Mouse (Mus musculus) stomach, postnatal 0 days (tissue): Measurements from ENCODE around the gene Adk. TPM values are rescaled to one million over a fixed set of nuclear protein-coding genes. Genes with fewer than 3 reads are reported as not detected.
A peak's percentile ranks its signal among the peaks of the same experiment; 100 is the strongest.

Experiments
- ATAC-seq: fragments of 200-750 bp; cut with Nextera tagmentation; 2 replicates; pipeline ENCODE4 v1.8.0; 2017; ENCODE audit not compliant: low FRiP score, low TSS enrichment
- DNase-seq: peaks from one replicate; pipeline ENCODE4 v3.0.0-alpha.2; 2016; ENCODE audit warnings: low spot score
- H3K27ac ChIP-seq: fragments of 300-500 bp; sonication (generic); replicated peaks from 2 replicates; pipeline ENCODE4 v1.5.1; 2014; ENCODE audit warnings: mild to moderate bottlenecking, control low read depth
- H3K27me3 ChIP-seq: fragments of 300-500 bp; sonication (generic); 2 replicates; pipeline ENCODE4 v1.6.1; 2014; ENCODE audit warnings: low read length; ENCODE audit not compliant: control insufficient read depth, insufficient read depth
- H3K36me3 ChIP-seq: fragments of 300-500 bp; sonication (generic); 2 replicates; pipeline ENCODE4 v1.6.1; 2014; ENCODE audit warnings: low read length, mixed read lengths; ENCODE audit not compliant: control insufficient read depth, insufficient read depth
- H3K4me1 ChIP-seq: fragments of 300-500 bp; sonication (generic); replicated peaks from 2 replicates; pipeline ENCODE4 v1.6.1; 2014; ENCODE audit warnings: antibody characterized with exemption; ENCODE audit not compliant: control insufficient read depth, insufficient read depth
- H3K4me2 ChIP-seq: fragments of 300-500 bp; sonication (generic); replicated peaks from 2 replicates; pipeline ENCODE4 v1.6.1; 2014; ENCODE audit warnings: low read depth, mild to moderate bottlenecking, control low read depth, moderate library complexity
- H3K4me3 ChIP-seq: fragments of 300-500 bp; sonication (generic); 2 replicates; pipeline ENCODE4 v1.5.1; 2014; ENCODE audit warnings: low read depth, low read length, control low read depth
- H3K9ac ChIP-seq: fragments of 300-500 bp; sonication (generic); 2 replicates; pipeline ENCODE4 v1.6.1; 2014; ENCODE audit warnings: mild to moderate bottlenecking, low read length, control low read depth, mixed read lengths
- H3K9me3 ChIP-seq: fragments of 300-500 bp; sonication (generic); 2 replicates; pipeline ENCODE4 v1.6.1; 2016; ENCODE audit warnings: low read length; ENCODE audit not compliant: control insufficient read depth
- CTCF ChIP-seq: IDR thresholded peaks from 2 replicates; pipeline ENCODE4 v1.5.1; 2016; ENCODE audit warnings: antibody characterized with exemption, low read depth, mild to moderate bottlenecking, moderate library complexity
- EP300 ChIP-seq: optimal IDR thresholded peaks from 2 replicates; pipeline ENCODE3; 2016; ENCODE audit warnings: antibody characterized with exemption
- WGBS: fragments of 180-500 bp; shearing (Covaris S2); extraction: QIAGEN DNeasy Blood & Tissue Kit; methylation state at CpG from one replicate; pipeline ENCODE4 v1.1.7; 2014; 5-methylcytosine and 5-hydroxymethylcytosine counted together
- polyA plus RNA-seq: library from polyadenylated mRNA; unstranded; fragments of >200 nt; fragmentation: Nextera tagmentation; extraction: Ambion mirVana; gene quantifications from 2 replicates; pipeline ENCODE4 v1.2.1, GENCODE M21; 2015

Gene Adk
- polyA plus RNA-seq, 1 experiment from 2014 or later: 106 TPM

DNA sequence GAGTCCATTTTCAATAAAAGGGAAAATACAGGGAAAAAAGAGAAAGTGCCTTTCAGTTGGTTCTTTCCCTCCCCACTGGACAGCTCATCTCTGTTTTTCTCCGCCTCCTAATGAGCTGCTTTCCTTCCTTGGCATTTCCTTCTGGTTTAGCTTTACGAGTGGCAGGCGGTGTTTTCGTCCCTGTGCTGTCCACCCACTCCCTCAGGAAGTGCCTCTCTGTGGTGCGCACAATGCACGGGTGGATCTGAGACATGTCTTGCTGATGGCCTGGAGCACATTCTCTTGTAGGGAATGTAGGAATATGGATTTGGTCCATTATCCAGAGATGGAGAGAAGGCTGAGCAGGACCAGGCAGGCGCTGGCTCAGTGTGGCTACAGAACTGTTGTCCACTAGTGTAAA, 47.0 kb downstream of the Adk start:
- ATAC-seq (no peak), DNase-seq (no peak)
- Histone ChIP-seq H3K4me2 (no peak overlapping the region), H3K36me3 (no peaks in the 10 kb centered on the region), H3K27ac (no peak overlapping the region), H3K27me3 (no peaks in the 10 kb centered on the region), H3K4me1 (no peaks in the 10 kb centered on the region), H3K9me3 (no peaks in the 10 kb centered on the region), H3K4me3 (no peak overlapping the region), H3K9ac (no peak overlapping the region)
- 58% methylated on average over 6 of the region's 7 CpGs for WGBS
- TF ChIP-seq CTCF (no peak), EP300 (no peak)

DNA sequence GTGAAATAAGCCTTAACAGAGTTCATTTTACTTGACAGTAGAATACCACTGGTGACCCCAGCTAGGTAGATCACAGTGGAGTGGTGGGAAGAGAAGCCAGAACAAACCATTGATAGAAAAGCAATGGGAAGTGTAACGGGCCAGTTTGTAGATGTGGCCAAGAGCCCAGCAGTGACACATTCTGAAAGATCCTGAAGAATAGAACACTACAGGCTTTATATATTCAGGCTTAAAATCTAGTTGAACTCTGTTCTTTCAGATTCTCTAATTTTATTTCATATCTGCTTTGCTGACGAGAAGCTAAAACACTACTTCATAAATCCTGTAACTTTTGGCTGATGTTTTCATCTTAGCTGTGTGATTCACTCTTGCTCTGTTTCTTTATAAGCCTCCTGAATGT, 48.5 kb downstream of the Adk start:
- Histone ChIP-seq H3K4me3 (no peak overlapping the region), H3K4me2 (no peak overlapping the region), H3K9ac (no peak overlapping the region), H3K27me3 (no peaks in the 10 kb centered on the region), H3K27ac (no peak overlapping the region), H3K36me3 (no peaks in the 10 kb centered on the region), H3K9me3 (no peaks in the 10 kb centered on the region), H3K4me1 (no peaks in the 10 kb centered on the region)
- no peak for ATAC-seq
- WGBS: 51% methylated on average over 2 of the region's 2 CpGs
- no peak for TF ChIP-seq CTCF
- no peak for TF ChIP-seq EP300
- DNase-seq: no peak

- DNase-seq: no peak
- H3K9me3 ChIP-seq: no peaks in the 10 kb centered on the region
- H3K4me1 ChIP-seq: no peaks in the 10 kb centered on the region
- H3K27me3 ChIP-seq: no peaks in the 10 kb centered on the region
- TF ChIP-seq CTCF: no peak
- TF ChIP-seq EP300: no peak
- H3K9ac ChIP-seq: no peak overlapping the region
- no peak for ATAC-seq
- H3K27ac ChIP-seq: peak overlapping the region; percentile 46
- H3K36me3 ChIP-seq: no peaks in the 10 kb centered on the region
- no peak overlapping the region for H3K4me3 ChIP-seq
- WGBS: 39% methylated on average over 7 of the region's 7 CpGs
- no peak overlapping the region for H3K4me2 ChIP-seq
Observed at GRCm38 (mm10) chr14:21101562-21101961, 49.2 kb downstream of the Adk start.

- no peak overlapping the region for H3K27ac ChIP-seq
- 86% methylated on average over 4 of the region's 4 CpGs for WGBS
- H3K9me3 ChIP-seq: no peaks in the 10 kb centered on the region
- no peak overlapping the region for H3K4me3 ChIP-seq
- H3K4me1 ChIP-seq: no peaks in the 10 kb centered on the region
- no peak overlapping the region for H3K4me2 ChIP-seq
- TF ChIP-seq EP300: no peak
- no peak for TF ChIP-seq CTCF
- no peak overlapping the region for H3K9ac ChIP-seq
- no peak for DNase-seq
- ATAC-seq: no peak
- H3K36me3 ChIP-seq: no peaks in the 10 kb centered on the region
- H3K27me3 ChIP-seq: no peaks in the 10 kb centered on the region
Observed at GRCm38 (mm10) chr14:21102666-21103203, 50.4 kb downstream of the Adk start.

GRCm38 (mm10) chr14:21105049-21105448, 52.7 kb downstream of the Adk start:
- Histone ChIP-seq H3K9ac (no peak overlapping the region), H3K4me1 (no peaks in the 10 kb centered on the region), H3K4me3 (no peak overlapping the region), H3K4me2 (no peak overlapping the region), H3K27me3 (no peaks in the 10 kb centered on the region), H3K9me3 (no peaks in the 10 kb centered on the region), H3K36me3 (no peaks in the 10 kb centered on the region), H3K27ac (no peak overlapping the region)
- TF ChIP-seq CTCF: no peak
- no peak for TF ChIP-seq EP300
- DNase-seq: no peak
- no peak for ATAC-seq

DNA sequence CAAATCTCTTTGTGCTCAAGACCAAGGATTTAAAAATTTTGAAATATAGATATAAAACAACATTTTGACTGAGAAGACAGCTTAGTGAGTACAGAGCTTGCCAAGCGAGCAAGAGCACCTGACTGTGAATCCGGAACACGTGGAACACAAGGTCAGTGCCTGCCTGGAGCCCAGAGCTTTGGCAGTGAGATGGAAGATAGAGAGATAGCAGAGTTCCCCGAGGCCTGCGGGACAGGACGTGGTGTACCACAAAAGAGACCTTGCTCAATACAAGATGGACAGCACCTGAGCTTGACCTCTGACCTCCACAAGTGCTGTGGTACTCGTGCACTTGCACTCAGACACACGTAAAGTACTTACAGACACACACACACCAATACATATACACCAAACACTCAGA, 54.2 kb downstream of the Adk start:
- Histone ChIP-seq H3K9ac (no peak overlapping the region), H3K27me3 (no peaks in the 10 kb centered on the region), H3K4me1 (no peaks in the 10 kb centered on the region), H3K9me3 (no peaks in the 10 kb centered on the region), H3K4me3 (no peak overlapping the region), H3K36me3 (no peaks in the 10 kb centered on the region), H3K27ac (no peak overlapping the region), H3K4me2 (no peak overlapping the region)
- TF ChIP-seq CTCF: no peak
- TF ChIP-seq EP300: no peak
- DNase-seq (no peak), ATAC-seq (peak; percentile 38; the same call in 1 of the 2 replicates)
- 84% methylated on average over 8 of the region's 8 CpGs for WGBS
